Mouse (Mus musculus): Measurements from ENCODE around the gene Npm3. TPM values are rescaled to one million over a fixed set of nuclear protein-coding genes. Genes with fewer than 3 reads are reported as not detected.

Npm3 gene
- polyA plus RNA-seq, 1 experiment, result 175 TPM

- Histone ChIP-seq H3ac (ENCODE audit: control insufficient read depth, insufficient read length, low read depth) (no peak overlapping the region), H3K36me3 (ENCODE audit: control insufficient read depth, insufficient read depth) (no peaks in the 10 kb centered on the region), H3K79me3 (ENCODE audit: low read depth) (no peaks in the 10 kb centered on the region), H3K79me2 (ENCODE audit: control insufficient read depth, insufficient read depth) (no peaks in the 10 kb centered on the region), H3K4me3 (ENCODE audit: insufficient read depth, poor library complexity, severe bottlenecking) (no peak overlapping the region), H3K27me3 (ENCODE audit: control insufficient read depth, insufficient read depth, insufficient read length) (peaks cover 12% of the 10 kb centered on the region)
- TF ChIP-seq MAX (IDR thresholded peaks at IDR 0.05) (no peak), CTCF (IDR thresholded peaks at IDR 0.05; ENCODE audit: control insufficient read depth, insufficient read depth, insufficient read length) (peak; percentile 9), USF1 (IDR thresholded peaks at IDR 0.05; ENCODE audit: low read depth) (no peak), FOSL1 (IDR thresholded peaks at IDR 0.05; ENCODE audit: insufficient read depth, low read length, poor library complexity, severe bottlenecking) (no peak), MYOD1 (IDR thresholded peaks at IDR 0.05; ENCODE audit: control insufficient read depth, insufficient read length, low read depth) (no peak), MYOG (IDR thresholded peaks at IDR 0.05; ENCODE audit: control insufficient read depth, extremely low read depth, insufficient read length) (no peak), CEBPB (IDR thresholded peaks at IDR 0.05; ENCODE audit: low read depth) (no peak)
Measured at GRCm38 (mm10) chr19:45717493-45718220, 31.7 kb downstream of the Npm3 start.

GRCm38 (mm10) chr19:45708704-45709103, 40.7 kb downstream of the Npm3 start:
- H3K4me3 ChIP-seq (ENCODE audit: insufficient read depth, poor library complexity, severe bottlenecking), result no peak overlapping the region
- H3K36me3 ChIP-seq (ENCODE audit: control insufficient read depth, insufficient read depth), result no peaks in the 10 kb centered on the region
- TF ChIP-seq CTCF (IDR thresholded peaks at IDR 0.05; ENCODE audit: control insufficient read depth, insufficient read depth, insufficient read length) (no peak), FOSL1 (IDR thresholded peaks at IDR 0.05; ENCODE audit: insufficient read depth, low read length, poor library complexity, severe bottlenecking) (no peak), CEBPB (IDR thresholded peaks at IDR 0.05; ENCODE audit: low read depth) (no peak), MAX (IDR thresholded peaks at IDR 0.05) (no peak), MYOD1 (IDR thresholded peaks at IDR 0.05; ENCODE audit: control insufficient read depth, insufficient read length, low read depth) (no peak), USF1 (IDR thresholded peaks at IDR 0.05; ENCODE audit: low read depth) (no peak), MYOG (IDR thresholded peaks at IDR 0.05; ENCODE audit: control insufficient read depth, extremely low read depth, insufficient read length) (no peak)
- H3ac ChIP-seq (ENCODE audit: control insufficient read depth, insufficient read length, low read depth), result no peak overlapping the region
- no peaks in the 10 kb centered on the region for H3K79me3 ChIP-seq (ENCODE audit: low read depth)
- peaks cover 34% of the 10 kb centered on the region for H3K27me3 ChIP-seq (ENCODE audit: control insufficient read depth, insufficient read depth, insufficient read length)
- no peaks in the 10 kb centered on the region for H3K79me2 ChIP-seq (ENCODE audit: control insufficient read depth, insufficient read depth)

Other genes starting within 250 kb of the Npm3 start
- 12.7 TPM for gene Poll, start 189.1 kb downstream of the Npm3 start, polyA plus RNA-seq (2012; fragmentation: generic; extraction: Trizol)
- 25.7 TPM for gene Gm17018, start 189.0 kb downstream of the Npm3 start, polyA plus RNA-seq (2012; fragmentation: generic; extraction: Trizol)
- 19.3 TPM for gene Fbxw4, start 89.3 kb downstream of the Npm3 start, polyA plus RNA-seq (2012; fragmentation: generic; extraction: Trizol)
- not detected for gene Fgf8, start 6.7 kb downstream of the Npm3 start, polyA plus RNA-seq (2012; fragmentation: generic; extraction: Trizol)
- gene Mgea5, start 34.2 kb upstream of the Npm3 start, polyA plus RNA-seq (2012; fragmentation: generic; extraction: Trizol), result 12.1 TPM
- gene Kcnip2, start 66.5 kb upstream of the Npm3 start, polyA plus RNA-seq (2012; fragmentation: generic; extraction: Trizol), result not detected
- 6.4 TPM for gene Armh3, start 248.9 kb upstream of the Npm3 start, polyA plus RNA-seq (2012; fragmentation: generic; extraction: Trizol)

All from C2C12 (cell line).